Mouse (Mus musculus) forebrain, embryonic 13.5 days (tissue): ENCODE data around the gene Ppp1r9a. TPM values are rescaled to one million over a fixed set of nuclear protein-coding genes. Genes with fewer than 3 reads are reported as not detected.

Source experiments
- ATAC-seq: fragments of 200-750 bp; cut with Nextera tagmentation; 2 replicates; pipeline ENCODE4 v1.8.0; 2017
- H3K27ac ChIP-seq: fragments of 300-500 bp; sonication (generic); 2 replicates; pipeline ENCODE4 v1.5.1; 2015; ENCODE audit warnings: inconsistent platforms, mild to moderate bottlenecking, moderate library complexity
- H3K27me3 ChIP-seq: fragments of 300-500 bp; sonication (generic); 2 replicates; pipeline ENCODE4 v1.6.1; 2015; ENCODE audit warnings: mild to moderate bottlenecking, inconsistent platforms
- H3K36me3 ChIP-seq: fragments of 300-500 bp; sonication (generic); 2 replicates; pipeline ENCODE4 v1.6.1; 2015; ENCODE audit warnings: mild to moderate bottlenecking, inconsistent platforms; ENCODE audit not compliant: poor library complexity, severe bottlenecking
- H3K4me1 ChIP-seq: fragments of 300-500 bp; sonication (generic); 2 replicates; pipeline ENCODE4 v1.6.1; 2015; ENCODE audit warnings: inconsistent platforms
- H3K4me2 ChIP-seq: fragments of 300-500 bp; sonication (generic); 2 replicates; pipeline ENCODE4 v1.6.1; 2015; ENCODE audit warnings: inconsistent platforms, mild to moderate bottlenecking, moderate library complexity
- H3K4me3 ChIP-seq: fragments of 300-500 bp; sonication (generic); 2 replicates; pipeline ENCODE4 v1.5.1; 2015; ENCODE audit warnings: mild to moderate bottlenecking, inconsistent platforms
- H3K9ac ChIP-seq: fragments of 300-500 bp; sonication (generic); 2 replicates; pipeline ENCODE4 v1.6.1; 2015; ENCODE audit warnings: mild to moderate bottlenecking, inconsistent platforms
- H3K9me3 ChIP-seq: fragments of 300-500 bp; sonication (generic); replicated peaks from 2 replicates; pipeline ENCODE4 v1.6.1; 2016; ENCODE audit warnings: inconsistent platforms
- WGBS: fragments of 180-500 bp; shearing (Covaris S2); methylation state at CpG from one replicate; pipeline ENCODE4 v1.1.7; 2015; 5-methylcytosine and 5-hydroxymethylcytosine counted together
- polyA plus RNA-seq: library from polyadenylated mRNA; unstranded; fragments of >200 nt; fragmentation: Nextera tagmentation; extraction: Ambion mirVana; gene quantifications from 2 replicates; pipeline ENCODE4 v1.2.1, GENCODE M21; 2015

The Ppp1r9a gene
- polyA plus RNA-seq, 1 experiment from 2014 or later = 32.2 TPM

GRCm38 (mm10) chr6:5119181-5119910, 216.6 kb downstream of the Ppp1r9a start:
- WGBS = 90% methylated on average over 15 of the region's 15 CpGs
- Histone ChIP-seq H3K4me1 (peaks cover 3% of the 10 kb centered on the region; the same call in 1 of the 2 replicates), H3K27ac (no peak overlapping the region), H3K9me3 (no peaks in the 10 kb centered on the region), H3K4me3 (no peak overlapping the region), H3K27me3 (no peaks in the 10 kb centered on the region), H3K36me3 (peaks cover 22% of the 10 kb centered on the region), H3K9ac (no peak overlapping the region), H3K4me2 (no peak overlapping the region)
- no peak for ATAC-seq

GRCm38 (mm10) chr6:5120229-5120628, 217.5 kb downstream of the Ppp1r9a start:
- Histone ChIP-seq H3K4me2 (no peak overlapping the region), H3K9me3 (no peaks in the 10 kb centered on the region), H3K27ac (peak overlapping the region; percentile 57), H3K27me3 (no peaks in the 10 kb centered on the region), H3K4me1 (peaks cover 3% of the 10 kb centered on the region; the same call in 1 of the 2 replicates), H3K9ac (no peak overlapping the region), H3K4me3 (no peak overlapping the region), H3K36me3 (peaks cover 18% of the 10 kb centered on the region)
- ATAC-seq = peak; percentile 72
- 38% methylated on average over 3 of the region's 3 CpGs for WGBS

GRCm38 (mm10) chr6:5129364-5130093, 226.8 kb downstream of the Ppp1r9a start:
- Histone ChIP-seq H3K27me3 (no peaks in the 10 kb centered on the region), H3K9ac (no peak overlapping the region), H3K27ac (peak overlapping the region; percentile 32; the same call in 1 of the 2 replicates), H3K4me2 (no peak overlapping the region), H3K4me1 (no peaks in the 10 kb centered on the region), H3K36me3 (peaks cover 8% of the 10 kb centered on the region), H3K9me3 (no peaks in the 10 kb centered on the region), H3K4me3 (no peak overlapping the region)
- 70% methylated on average over 14 of the region's 14 CpGs for WGBS
- ATAC-seq = peak; percentile 58

GRCm38 (mm10) chr6:5134986-5135385, 232.3 kb downstream of the Ppp1r9a start:
- Histone ChIP-seq H3K4me3 (no peak overlapping the region), H3K36me3 (peaks cover 32% of the 10 kb centered on the region), H3K27ac (no peak overlapping the region), H3K9ac (no peak overlapping the region), H3K4me2 (no peak overlapping the region), H3K4me1 (no peaks in the 10 kb centered on the region), H3K27me3 (no peaks in the 10 kb centered on the region), H3K9me3 (no peaks in the 10 kb centered on the region)
- 92% methylated on average over 6 of the region's 6 CpGs for WGBS
- no peak for ATAC-seq

- Histone ChIP-seq H3K4me2 (no peak overlapping the region), H3K27me3 (no peaks in the 10 kb centered on the region), H3K9me3 (no peaks in the 10 kb centered on the region), H3K4me3 (no peak overlapping the region), H3K4me1 (no peaks in the 10 kb centered on the region), H3K9ac (no peak overlapping the region), H3K27ac (no peak overlapping the region), H3K36me3 (peaks cover 32% of the 10 kb centered on the region)
- no peak for ATAC-seq
- 85% methylated on average over 6 of the region's 6 CpGs for WGBS
Measured at GRCm38 (mm10) chr6:5136046-5136445, 233.3 kb downstream of the Ppp1r9a start.

- no peak overlapping the region for H3K4me2 ChIP-seq
- WGBS = 85% methylated on average over 12 of the region's 12 CpGs
- no peaks in the 10 kb centered on the region for H3K9me3 ChIP-seq
- no peaks in the 10 kb centered on the region for H3K27me3 ChIP-seq
- H3K27ac ChIP-seq = no peak overlapping the region
- no peak overlapping the region for H3K9ac ChIP-seq
- ATAC-seq = no peak
- H3K36me3 ChIP-seq = peaks cover 28% of the 10 kb centered on the region
- no peaks in the 10 kb centered on the region for H3K4me1 ChIP-seq
- H3K4me3 ChIP-seq = no peak overlapping the region
Measured at GRCm38 (mm10) chr6:5138875-5139631, 236.3 kb downstream of the Ppp1r9a start.

- Histone ChIP-seq H3K9me3 (no peaks in the 10 kb centered on the region), H3K9ac (no peak overlapping the region), H3K27ac (no peak overlapping the region), H3K4me3 (no peak overlapping the region), H3K27me3 (no peaks in the 10 kb centered on the region), H3K4me1 (no peaks in the 10 kb centered on the region), H3K4me2 (no peak overlapping the region), H3K36me3 (peaks cover 23% of the 10 kb centered on the region)
- no peak for ATAC-seq
- 84% methylated on average over 9 of the region's 9 CpGs for WGBS
Measured at GRCm38 (mm10) chr6:5139666-5140065, 236.9 kb downstream of the Ppp1r9a start.

- 85% methylated on average over 13 of the region's 13 CpGs for WGBS
- H3K27ac ChIP-seq = no peak overlapping the region
- no peak for ATAC-seq
- no peak overlapping the region for H3K4me3 ChIP-seq
- H3K9ac ChIP-seq = no peak overlapping the region
- H3K27me3 ChIP-seq = no peaks in the 10 kb centered on the region
- peaks cover 10% of the 10 kb centered on the region; the same call in 1 of the 2 replicates for H3K4me1 ChIP-seq
- H3K9me3 ChIP-seq = no peaks in the 10 kb centered on the region
- H3K36me3 ChIP-seq = no peaks in the 10 kb centered on the region
- no peak overlapping the region for H3K4me2 ChIP-seq
Measured at GRCm38 (mm10) chr6:5147488-5148142, 244.9 kb downstream of the Ppp1r9a start.

GRCm38 (mm10) chr6:5149941-5150340, 247.2 kb downstream of the Ppp1r9a start:
- WGBS = 91% methylated on average over 2 of the region's 2 CpGs
- ATAC-seq = no peak

GRCm38 (mm10) chr6:5151171-5151570, 248.5 kb downstream of the Ppp1r9a start:
- 52% methylated on average over 4 of the region's 4 CpGs for WGBS

More at GRCm38 (mm10) chr6:5149941-5150340, 247.2 kb downstream of the Ppp1r9a start:
- H3K9me3 ChIP-seq = no peaks in the 10 kb centered on the region
- H3K4me3 ChIP-seq = no peak overlapping the region
- no peaks in the 10 kb centered on the region for H3K27me3 ChIP-seq
- H3K36me3 ChIP-seq = peaks cover 5% of the 10 kb centered on the region; the same call in 1 of the 2 replicates
- no peak overlapping the region for H3K27ac ChIP-seq
- no peak overlapping the region for H3K9ac ChIP-seq
- H3K4me1 ChIP-seq = peaks cover 10% of the 10 kb centered on the region; the same call in 1 of the 2 replicates
- no peak overlapping the region for H3K4me2 ChIP-seq

GRCm38 (mm10) chr6:5152185-5152584, 249.5 kb downstream of the Ppp1r9a start:
- Histone ChIP-seq H3K27ac (no peak overlapping the region), H3K36me3 (peaks cover 7% of the 10 kb centered on the region; the same call in 1 of the 2 replicates), H3K4me1 (peaks cover 10% of the 10 kb centered on the region; the same call in 1 of the 2 replicates), H3K4me3 (no peak overlapping the region), H3K4me2 (no peak overlapping the region), H3K9ac (no peak overlapping the region), H3K27me3 (no peaks in the 10 kb centered on the region), H3K9me3 (no peaks in the 10 kb centered on the region)
- no peak for ATAC-seq
- 90% methylated on average over 2 of the region's 2 CpGs for WGBS

More at GRCm38 (mm10) chr6:5151171-5151570, 248.5 kb downstream of the Ppp1r9a start:
- Histone ChIP-seq H3K4me2 (no peak overlapping the region), H3K27me3 (no peaks in the 10 kb centered on the region), H3K4me3 (no peak overlapping the region), H3K4me1 (peaks cover 10% of the 10 kb centered on the region; the same call in 1 of the 2 replicates), H3K9ac (no peak overlapping the region), H3K9me3 (no peaks in the 10 kb centered on the region), H3K36me3 (peaks cover 7% of the 10 kb centered on the region; the same call in 1 of the 2 replicates), H3K27ac (no peak overlapping the region)
- ATAC-seq = 0 out of 2 replicates have a peak, but pooled peaks have one; percentile 20
